ENCODE assay signal across 8 mouse cellular contexts in genomic region chr13:13349288-13349687, GRCm38 (mm10). TPM values are rescaled to one million over a fixed set of nuclear protein-coding genes. Genes with fewer than 3 reads are reported as not detected.
DNase-seq lines count a peak whose midpoint lies in the region; ATAC-seq and TF ChIP-seq lines count a peak whose summit lies in the region.

No protein-coding gene starts in this region.

- peak; percentile 63 for DNase-seq in kidney, adult 11 months
- peak; percentile 25 for DNase-seq in MEL (ENCODE audit: low read depth, low spot score)
- peak; percentile 24 for DNase-seq in c-Kit-positive CD71-positive TER-119-negative erythroid progenitor cells, embryonic 14.5 days (ENCODE audit: low read depth)
- peak; percentile 19 to 59 for DNase-seq in heart, adult 9 months (ENCODE audit: low spot score in 2 of 2)
- peak; percentile 79 to 86 for DNase-seq in lung, adult 18-20 months
- DNase-seq in right cerebral cortex, postnatal 4 days = peak; percentile 64

- no peak overlapping the region for H3K27ac ChIP-seq in kidney, embryonic 14.5 days (ENCODE audit: low read depth, low read length)
- H3K27ac ChIP-seq in MEL (ENCODE audit: control insufficient read depth, low read depth, low read length) = no peak overlapping the region

- H3K79me2 ChIP-seq in MEL (ENCODE audit: control insufficient read depth, insufficient read depth, low read length, poor library complexity) = no peaks in the 10 kb centered on the region

- H3K9ac ChIP-seq in kidney, embryonic 14.5 days (ENCODE audit: low read depth, low read length) = no peak overlapping the region
- no peak overlapping the region for H3K9ac ChIP-seq in MEL (ENCODE audit: control insufficient read depth, low read depth, low read length, poor library complexity, severe bottlenecking)

- H3K4me2 ChIP-seq in kidney, embryonic 14.5 days (replicated peaks; ENCODE audit: low read depth, low read length) = no peak overlapping the region

- no peak for ATAC-seq in kidney, embryonic 14.5 days (ENCODE audit: low FRiP score, low TSS enrichment)
- ATAC-seq in activated CD4-positive, CD25-positive, alpha-beta regulatory T cell, adult 4 months = no peak

- TF ChIP-seq CTCF in MEL (IDR thresholded peaks at IDR 0.05 in 2 of 3, conservative IDR thresholded peaks at IDR 0.05 in 1 of 3; ENCODE audit: control insufficient read depth in 1 of 3, insufficient read depth in 1 of 3, low read depth in 2 of 3, low read length in 3 of 3, poor library complexity in 1 of 3, severe bottlenecking in 1 of 3) = peak; percentile 10 to 35 (median 25); a peak in 4 of 6 replicates

- WGBS in kidney, embryonic 14.5 days = 72% methylated on average over 4 of the region's 4 CpGs

- H3K36me3 ChIP-seq in kidney, embryonic 14.5 days (ENCODE audit: control insufficient read depth, insufficient read depth, low read length) = no peaks in the 10 kb centered on the region
- H3K36me3 ChIP-seq in MEL (ENCODE audit: control insufficient read depth in 1 of 2, insufficient read depth in 2 of 2, low read length in 2 of 2) = no peaks in the 10 kb centered on the region

- H3K4me1 ChIP-seq in kidney, embryonic 14.5 days (ENCODE audit: control insufficient read depth, insufficient read depth, low read length) = no peaks in the 10 kb centered on the region
- no peaks in the 10 kb centered on the region for H3K4me1 ChIP-seq in MEL (ENCODE audit: control insufficient read depth in 1 of 2, insufficient read depth in 2 of 2, low read length in 2 of 2)

- TF ChIP-seq POLR2A in MEL (IDR thresholded peaks at IDR 0.05; ENCODE audit: control insufficient read depth in 1 of 2, insufficient read depth in 1 of 2, low read depth in 1 of 2, low read length in 2 of 2, poor library complexity in 1 of 2) = no peak

- TF ChIP-seq RAD21 in MEL (IDR thresholded peaks at IDR 0.05; ENCODE audit: low read depth, low read length) = no peak

- no peaks in the 10 kb centered on the region for H3K9me3 ChIP-seq in kidney, embryonic 14.5 days (ENCODE audit: control insufficient read depth, low read length)
- no peaks in the 10 kb centered on the region for H3K9me3 ChIP-seq in MEL (replicated peaks; ENCODE audit: insufficient read depth, low read length)

- no peaks in the 10 kb centered on the region for H3K27me3 ChIP-seq in kidney, embryonic 14.5 days (ENCODE audit: control insufficient read depth, insufficient read depth, low read length)
- no peaks in the 10 kb centered on the region for H3K27me3 ChIP-seq in MEL (ENCODE audit: control insufficient read depth in 1 of 2, insufficient read depth in 2 of 2, low read length in 2 of 2)

- no peak for TF ChIP-seq EP300 in MEL (IDR thresholded peaks at IDR 0.05; ENCODE audit: low read depth in 1 of 2, low read length in 2 of 2)

- no peak overlapping the region for H3K4me3 ChIP-seq in kidney, embryonic 14.5 days (ENCODE audit: low read length)
- H3K4me3 ChIP-seq in MEL (ENCODE audit: control insufficient read depth in 1 of 2, insufficient read depth in 1 of 2, low read depth in 2 of 2, low read length in 2 of 2) = no peak overlapping the region

TF ChIP-seq in MEL, 35 proteins besides CTCF, POLR2A, EP300 and RAD21:
- no peak for TF ChIP-seq SMC3 (IDR thresholded peaks at IDR 0.05; ENCODE audit: low read depth, low read length)
- no peak for TF ChIP-seq USF1 (IDR thresholded peaks at IDR 0.05; ENCODE audit: low read depth, low read length)
- no peak for TF ChIP-seq UBTF (IDR thresholded peaks at IDR 0.05; ENCODE audit: borderline replicate concordance, insufficient read depth, low read depth, low read length)
- no peak for TF ChIP-seq USF2 (IDR thresholded peaks at IDR 0.05; ENCODE audit: borderline replicate concordance in 1 of 2, insufficient read depth in 1 of 2, low read depth in 1 of 2, low read length in 2 of 2)
- no peak for TF ChIP-seq ZNF384 (IDR thresholded peaks at IDR 0.05; ENCODE audit: low read depth, low read length)
- no peak for TF ChIP-seq TCF12 (IDR thresholded peaks at IDR 0.05; ENCODE audit: low read depth, low read length)
- TF ChIP-seq ETS1 (IDR thresholded peaks at IDR 0.05; ENCODE audit: low read depth, low read length) = no peak
- TF ChIP-seq MAZ (IDR thresholded peaks at IDR 0.05; ENCODE audit: low read depth, low read length) = no peak
- no peak for TF ChIP-seq ZC3H11A (IDR thresholded peaks at IDR 0.05; ENCODE audit: low read depth, low read length)
- TF ChIP-seq POLR2AphosphoS2 (IDR thresholded peaks at IDR 0.05; ENCODE audit: low read length) = no peak
- TF ChIP-seq MYB (IDR thresholded peaks at IDR 0.05; ENCODE audit: low read depth, low read length) = no peak
- no peak for TF ChIP-seq RCOR1 (IDR thresholded peaks at IDR 0.05; ENCODE audit: low read depth, low read length)
TF ChIP-seq in MEL: peak in this region for 0.

RNA-seq across cellular contexts. Expression of gene Gpr137b, which starts 44.5 kb away (rescaled TPM):
- 12.0 and 15.7 TPM in 2 replicates for polyA plus RNA-seq in kidney, embryonic 14.5 days (2014; fragmentation: Nextera tagmentation; extraction: Ambion mirVana)
- total RNA-seq in MEL (2012; rRNA removed) = 0.08 TPM in 1 of 2 replicates, not detected in the other
- polyA plus RNA-seq in MEL (2012; ENCODE audit: insufficient read depth in 1 of 2, insufficient read length in 2 of 2, low read depth in 1 of 2, low replicate concordance in 2 of 2, missing spikeins in 1 of 2) = 1 to 10 TPM in 1 of 2 experiments, not detected in 1; 2.5 TPM
- 1 to 10 TPM; 1.1 to 8.5 TPM for polyA plus RNA-seq in activated CD4-positive, CD25-positive, alpha-beta regulatory T cell, adult 4 months (2017; shearing (Covaris generic))

Comparison
In these comparisons a context has a peak if more than half of its experiments do, and no peak if none do; other contexts are left out.
1. DNase-seq: peak in every context shown above with its lines; median percentile 82 in lung, adult 18-20 months; 64 in right cerebral cortex, postnatal 4 days; 63 in kidney, adult 11 months; 39 in heart, adult 9 months; 25 in MEL; 24 in c-Kit-positive CD71-positive TER-119-negative erythroid progenitor cells, embryonic 14.5 days.